Mouse (Mus musculus): ENCODE measurements around the gene Adcy9.

DNA sequence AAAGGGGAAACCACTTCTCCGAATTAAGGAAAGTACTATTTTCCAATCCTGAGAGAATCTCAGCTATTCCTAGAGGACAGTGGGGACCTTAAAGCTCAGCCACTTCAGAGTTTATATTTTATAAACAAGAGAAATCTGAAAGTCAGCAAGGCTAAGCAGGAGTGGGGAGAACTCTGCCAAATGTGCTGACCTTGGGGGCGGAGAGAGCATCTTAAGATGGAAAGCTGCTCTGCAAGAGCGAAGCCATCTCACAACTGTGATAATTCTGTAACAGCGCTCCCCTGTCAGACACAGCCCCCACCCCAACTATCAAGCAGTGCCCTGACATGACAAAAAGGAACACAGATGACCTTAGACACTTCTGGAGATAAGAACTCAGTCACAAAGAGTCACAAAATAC lies 13.6 kb downstream of the Adcy9 start:
- TF ChIP-seq CTCF (IDR thresholded peaks at IDR 0.05; ENCODE audit: low read depth) = no peak
- no peak for TF ChIP-seq EP300 (IDR thresholded peaks at IDR 0.05; ENCODE audit: low read depth)
